Mouse (Mus musculus): ENCODE results near the gene Pygb.

Gene Pygb

DNA sequence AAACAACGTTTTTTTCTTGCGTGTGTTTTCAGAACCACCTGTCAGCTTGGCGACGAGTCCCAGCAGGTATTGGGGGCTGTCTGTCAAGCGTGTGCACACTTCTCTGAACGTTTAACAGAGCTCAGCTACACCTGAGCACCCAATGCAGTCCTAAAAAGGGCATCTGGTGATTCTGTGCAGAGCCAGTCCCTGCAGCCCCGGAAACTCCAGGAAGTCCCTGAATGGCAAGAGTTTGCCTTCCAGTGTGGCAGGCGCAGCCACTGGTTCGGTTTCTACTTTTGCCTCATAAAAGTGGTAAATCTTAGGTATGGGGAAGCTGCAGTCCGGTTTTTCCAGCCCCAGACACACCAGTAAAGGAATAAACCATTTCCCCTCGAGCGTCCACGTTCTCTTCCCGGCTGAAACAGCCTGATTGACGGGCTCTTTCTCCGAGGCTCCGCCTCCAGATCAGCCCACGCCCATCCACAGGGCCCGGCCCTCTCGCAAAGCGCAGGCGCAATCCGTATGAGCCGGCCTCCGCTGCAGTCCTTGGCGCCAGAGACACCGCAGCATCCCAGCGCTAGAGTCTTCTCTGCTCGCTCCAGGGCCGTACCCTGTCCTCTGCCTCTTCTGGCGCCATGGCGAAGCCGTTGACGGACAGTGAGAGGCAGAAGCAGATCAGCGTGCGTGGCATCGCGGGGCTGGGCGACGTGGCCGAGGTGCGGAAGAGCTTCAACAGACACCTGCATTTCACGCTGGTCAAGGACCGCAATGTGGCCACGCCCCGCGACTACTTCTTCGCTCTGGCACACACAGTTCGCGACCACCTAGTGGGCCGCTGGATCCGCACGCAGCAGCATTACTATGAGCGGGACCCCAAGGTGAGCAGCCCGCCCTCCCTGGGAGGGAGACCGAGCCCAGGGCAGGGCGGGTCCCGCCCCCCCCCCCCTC, at the start of gene Pygb:
Gene Pygb (plus strand): TSS at position 485 of the 930 bp plus-strand sequence.
- DNase-seq: peak; percentile 79 to 83

DNA sequence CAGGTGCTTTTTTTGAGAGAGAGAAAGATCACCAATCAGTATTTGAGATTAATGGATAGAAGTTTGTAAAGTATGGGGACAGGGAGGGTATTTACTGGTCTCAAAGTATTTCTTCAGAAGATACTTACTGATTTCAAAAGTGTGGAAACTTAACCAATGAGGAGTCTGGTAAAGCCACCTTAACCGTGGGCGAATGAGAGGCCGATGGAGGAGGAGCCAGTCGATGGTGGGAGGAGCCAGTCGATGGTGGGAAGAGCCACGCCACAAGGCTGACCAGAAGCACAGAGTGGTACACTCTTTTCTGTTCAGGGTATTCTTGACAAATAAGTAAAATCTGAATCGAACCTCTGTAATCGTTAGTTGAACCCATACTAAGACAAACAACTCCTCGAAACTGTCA, 48.7 kb upstream of the Pygb start:
- DNase-seq: no peak

DNA sequence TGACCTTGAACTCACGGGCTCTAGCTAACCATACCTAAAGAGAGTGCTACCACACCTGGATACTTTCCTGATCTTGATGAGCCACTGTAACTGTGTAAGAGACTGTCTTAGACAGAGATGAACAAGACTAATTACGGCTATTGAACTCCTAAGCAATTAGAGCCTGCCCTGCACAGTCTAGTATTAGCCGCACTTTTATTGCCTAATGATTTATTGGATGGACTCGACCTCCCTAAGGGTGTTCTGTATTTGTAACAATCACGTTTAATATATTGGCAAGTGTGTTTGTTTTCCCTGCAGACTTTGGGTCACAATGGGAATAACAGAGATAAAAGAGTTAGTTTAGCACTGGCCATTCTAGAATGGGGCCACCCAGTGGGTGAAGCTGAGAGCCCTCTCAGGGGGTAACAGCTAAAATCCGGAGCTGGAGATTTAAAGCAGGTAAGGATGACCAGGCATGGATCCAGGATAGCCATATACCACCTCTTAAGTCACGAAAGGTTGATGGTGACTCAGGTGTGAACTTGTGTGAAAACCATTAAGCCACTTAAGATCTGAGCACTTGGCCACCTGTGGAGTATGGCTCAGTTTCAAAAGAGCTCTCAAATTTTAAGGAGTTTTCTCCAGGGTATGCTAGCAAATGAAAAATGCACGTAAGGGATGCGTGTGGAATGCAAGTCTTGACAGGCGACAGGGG, 46.2 kb upstream of the Pygb start:
- DNase-seq: no peak

DNA sequence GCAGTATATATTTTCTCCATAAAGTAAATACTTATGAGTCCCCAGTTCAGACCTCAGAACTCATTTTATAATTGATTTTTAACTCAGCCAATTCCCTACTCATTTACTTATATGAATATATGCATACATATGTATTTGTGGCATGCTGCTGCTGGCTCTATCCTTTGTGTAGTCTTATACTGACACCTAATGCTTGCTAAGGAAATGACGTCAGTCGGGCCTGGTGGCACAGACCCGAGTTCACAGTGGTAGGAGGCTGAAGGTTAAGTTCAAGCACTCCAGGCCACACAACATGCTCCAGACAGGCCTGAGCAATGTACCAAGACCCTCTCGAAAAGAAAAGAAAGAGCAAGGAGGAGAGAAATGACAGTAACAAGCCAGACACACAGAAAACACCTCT, 45.1 kb upstream of the Pygb start:
- no peak for DNase-seq

DNA sequence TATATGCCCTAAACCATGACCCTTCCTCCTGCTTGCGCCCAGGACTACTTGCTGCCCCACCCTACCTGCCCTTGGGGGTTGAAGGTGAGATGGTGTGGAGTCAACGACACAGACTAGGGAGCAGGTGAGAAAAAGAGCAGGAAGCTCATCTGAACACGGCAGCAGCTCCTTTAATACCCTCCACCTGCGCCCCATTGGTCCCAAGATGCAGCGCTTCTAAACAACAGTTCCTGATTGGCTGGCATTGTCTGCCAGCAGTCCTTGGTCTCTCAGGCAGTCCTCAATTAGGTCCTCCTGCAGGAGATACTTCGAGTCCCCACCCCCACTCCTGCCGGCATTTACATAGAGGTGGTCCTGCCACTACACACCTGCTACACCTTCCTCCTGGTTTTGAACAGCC, 41.5 kb upstream of the Pygb start:
- DNase-seq: no peak

DNA sequence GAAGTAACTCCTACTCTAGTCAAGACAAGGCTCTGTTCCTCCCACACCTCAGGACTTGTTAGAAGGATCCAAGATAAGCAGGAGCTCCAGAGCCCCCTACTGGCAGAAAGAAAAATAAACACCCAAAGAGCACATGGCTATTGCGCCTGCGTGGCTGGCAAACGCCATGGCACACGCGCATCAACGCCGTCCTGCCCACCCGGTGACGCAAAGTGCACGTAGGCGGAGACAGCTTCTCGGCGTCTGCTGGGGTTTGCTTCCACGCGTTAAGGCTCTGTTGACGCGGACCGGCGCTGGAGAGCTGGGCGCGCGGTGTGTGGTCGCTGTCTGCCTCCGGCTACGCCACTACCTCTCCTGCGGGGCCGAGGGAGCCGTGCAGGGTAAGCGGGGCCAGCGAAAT, 37.7 kb upstream of the Pygb start, which contains the start of gene Entpd6:
Gene Entpd6 (plus strand): TSS at position 189 of the 400 bp plus-strand sequence.
- DNase-seq: peak; percentile 94 to 95

DNA sequence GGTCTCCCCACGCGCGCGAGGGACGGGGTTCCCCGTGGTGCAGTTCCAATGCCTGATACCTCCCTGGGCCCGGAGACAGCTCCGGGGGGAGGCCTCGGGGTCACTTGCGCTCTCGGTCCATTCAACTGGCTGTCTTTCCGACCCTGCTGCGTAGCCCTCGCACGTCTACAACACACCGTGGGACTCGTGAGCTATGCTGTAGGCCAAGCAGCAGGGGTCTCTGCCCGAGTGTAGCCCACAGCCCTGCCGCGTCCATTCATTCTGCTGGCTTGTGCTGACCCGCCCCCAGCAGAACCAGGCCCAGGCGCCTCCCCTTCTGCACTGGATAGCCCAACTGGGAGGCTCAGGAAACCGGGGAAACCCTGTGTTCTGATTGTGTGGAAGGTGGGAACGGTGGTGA, 37.3 kb upstream of the Pygb start:
- DNase-seq: no peak

DNA sequence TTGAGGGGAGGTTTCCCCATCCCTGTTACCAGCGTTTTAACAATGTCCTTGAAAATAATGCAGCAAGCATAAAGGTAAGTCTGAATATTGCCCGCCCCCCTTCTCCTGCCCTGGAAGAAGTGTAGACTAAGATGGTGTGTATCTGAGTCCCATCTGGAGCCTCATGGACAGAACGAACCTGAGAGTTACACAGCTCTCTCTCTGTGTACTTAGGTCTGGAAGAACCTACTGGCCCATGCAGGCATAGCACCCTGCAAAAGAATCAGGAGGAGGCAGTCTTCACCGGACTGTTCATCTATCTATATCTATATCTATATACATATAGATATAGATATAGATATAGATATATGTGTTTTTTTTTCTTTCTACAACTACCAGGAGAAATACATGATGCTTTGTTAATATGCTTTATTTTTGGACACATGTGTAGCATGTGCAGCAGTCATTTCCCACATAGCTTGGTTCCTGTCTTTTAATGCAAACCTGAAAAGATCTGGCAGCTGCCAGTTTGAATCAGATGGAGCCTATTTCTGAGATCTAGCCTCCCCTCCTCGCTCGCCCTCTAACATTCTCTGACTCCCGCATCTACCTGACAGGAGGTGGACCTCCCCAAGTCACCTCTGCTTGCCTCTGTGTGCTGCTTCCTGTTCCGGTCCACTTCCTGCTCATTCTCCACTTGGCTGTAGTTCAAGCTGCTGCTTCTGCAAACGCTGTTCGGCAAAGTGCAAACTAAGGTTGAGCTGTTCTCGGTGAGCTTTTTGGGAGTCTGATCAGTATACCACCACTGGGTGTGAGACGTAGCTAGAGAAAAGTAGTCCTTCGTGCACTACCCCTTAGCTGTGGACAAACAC, 36.2 kb upstream of the Pygb start:
- DNase-seq: peak; percentile 45 to 53

DNA sequence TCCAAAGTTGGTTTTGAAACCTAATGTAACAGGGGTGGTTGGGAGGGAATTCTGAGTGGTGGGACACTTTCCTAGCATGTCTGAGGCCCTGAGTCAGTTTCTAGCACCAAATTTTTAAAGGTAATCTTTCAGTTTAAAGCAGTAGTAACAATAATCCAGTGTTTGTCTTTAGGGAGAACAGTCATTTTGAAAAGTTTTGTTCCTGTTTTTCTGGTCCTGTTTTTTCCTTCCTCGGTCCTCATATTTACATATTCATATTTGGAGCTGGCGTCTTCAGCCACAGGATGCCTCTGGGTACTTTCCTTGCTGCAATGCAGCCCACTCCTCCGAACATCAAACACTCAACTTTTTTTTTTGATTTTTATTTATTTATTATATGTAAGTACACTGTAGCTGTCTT, 31.5 kb upstream of the Pygb start:
- no peak for DNase-seq

DNA sequence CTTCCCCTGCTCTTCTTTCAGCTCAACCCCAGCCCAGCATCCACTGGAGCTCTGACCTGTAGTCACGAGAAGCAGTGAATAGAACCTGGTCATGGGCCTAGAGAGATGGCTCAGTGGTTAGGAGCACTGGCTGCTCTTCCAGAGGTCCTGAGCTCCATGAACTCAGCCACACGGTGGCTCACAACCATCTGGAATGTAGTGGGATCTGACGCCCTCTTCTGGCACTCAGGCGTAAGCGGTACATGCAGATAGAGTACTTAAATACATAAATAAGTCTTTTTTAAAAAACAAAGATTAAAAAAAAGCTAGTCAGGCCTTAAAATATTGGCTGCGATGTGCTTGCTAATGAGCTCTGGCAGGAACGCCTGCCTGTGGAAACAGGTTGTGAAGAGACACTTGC, 25.1 kb upstream of the Pygb start:
- no peak for DNase-seq

DNA sequence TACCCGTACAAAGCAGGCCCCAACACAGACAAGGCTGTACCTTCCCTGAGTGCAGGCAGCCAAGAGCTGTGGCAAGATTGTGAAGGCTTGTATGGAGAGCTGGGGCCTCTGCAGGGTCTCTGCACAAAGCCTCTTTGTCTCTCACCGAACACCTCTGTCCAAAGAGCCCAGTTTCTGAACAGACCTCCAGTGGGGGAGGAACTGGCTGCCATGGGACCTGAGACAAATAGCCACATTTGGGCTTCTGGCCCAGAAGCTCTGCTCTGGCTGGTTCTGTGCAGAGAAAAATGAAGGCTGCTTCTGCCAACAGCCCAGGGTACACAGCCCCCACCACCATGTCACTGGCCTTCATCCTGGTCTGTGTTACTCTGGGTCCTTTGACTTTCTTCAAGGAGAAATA, 20.9 kb upstream of the Pygb start:
- DNase-seq: no peak

DNA sequence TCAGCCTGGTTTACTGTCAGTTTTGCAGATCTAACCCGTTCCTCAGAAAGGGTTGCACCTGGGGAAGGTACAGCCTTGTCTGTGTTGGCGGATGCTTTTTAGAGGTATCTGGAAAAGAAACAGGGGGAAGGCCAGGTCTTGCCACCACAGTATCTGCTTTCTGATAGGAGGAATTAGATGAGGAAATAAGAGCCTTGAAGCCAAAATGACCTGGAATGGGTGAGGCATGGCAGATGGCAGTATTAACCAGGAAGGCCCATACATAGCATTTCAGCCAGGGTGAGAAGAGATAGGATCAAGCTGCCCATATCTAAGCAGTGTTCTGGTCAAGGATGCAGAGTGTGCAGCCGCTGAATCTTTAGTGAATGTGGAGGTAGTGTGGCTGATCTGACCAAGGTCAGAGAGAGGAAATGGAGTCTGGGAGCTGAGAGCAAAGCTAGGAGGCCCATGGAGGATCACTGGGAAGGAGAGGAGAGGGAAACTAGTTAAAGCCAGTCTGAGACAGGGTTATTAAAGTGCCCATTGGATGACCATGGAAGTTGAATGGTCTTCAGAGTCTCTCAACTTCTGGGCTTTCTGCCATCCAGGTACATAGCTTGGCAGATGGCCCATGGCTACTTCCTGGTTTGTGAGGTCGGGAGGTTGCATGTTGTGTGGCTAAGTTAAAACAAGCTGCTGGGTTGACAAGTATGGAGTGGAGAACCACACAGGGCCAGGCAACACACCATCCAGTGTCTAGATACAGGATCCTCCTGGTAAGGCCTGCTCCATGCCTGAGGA, 20.3 kb upstream of the Pygb start:
- DNase-seq: peak; percentile 77 to 82

DNA sequence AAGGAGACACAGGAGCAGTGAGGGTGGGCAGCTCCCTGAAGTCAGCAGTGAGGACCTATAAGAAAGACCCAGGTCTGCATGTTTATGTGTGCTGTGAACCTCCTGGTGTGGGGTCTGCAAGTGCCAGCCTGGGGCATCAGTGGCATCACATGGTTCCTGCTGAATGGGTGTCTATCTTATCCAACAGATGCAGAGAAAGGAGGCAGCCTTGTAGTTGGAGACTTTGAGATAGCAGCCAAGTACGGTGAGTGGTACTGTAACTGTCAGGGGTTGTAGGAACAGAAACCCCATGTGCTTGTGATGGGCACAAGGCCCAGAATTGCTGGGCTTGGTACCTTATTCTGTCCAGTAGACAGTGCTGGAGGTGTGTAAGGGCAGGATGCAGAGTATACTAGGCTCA, 17.9 kb upstream of the Pygb start:
- DNase-seq: no peak

DNA sequence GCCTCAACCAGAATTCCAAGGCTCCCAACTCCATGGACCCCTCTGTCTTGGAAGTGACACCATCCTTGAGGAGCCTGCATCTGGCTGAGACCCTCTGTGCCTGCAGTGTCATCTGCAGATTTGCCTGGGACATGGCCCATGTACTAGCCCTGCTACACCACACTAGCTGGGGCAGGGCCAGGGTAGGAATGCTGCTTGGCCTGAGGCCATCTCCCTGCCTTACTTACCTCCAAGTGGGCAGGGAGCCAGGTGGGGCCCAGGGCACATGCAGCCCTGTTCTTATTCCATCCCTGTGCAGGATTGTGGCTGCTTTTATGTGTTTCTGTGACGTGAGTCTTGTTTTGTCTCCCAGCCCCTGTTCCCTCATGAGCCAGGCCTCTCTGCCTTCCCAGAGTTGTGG, 15.8 kb upstream of the Pygb start:
- peak; percentile 85 to 86 for DNase-seq

DNA sequence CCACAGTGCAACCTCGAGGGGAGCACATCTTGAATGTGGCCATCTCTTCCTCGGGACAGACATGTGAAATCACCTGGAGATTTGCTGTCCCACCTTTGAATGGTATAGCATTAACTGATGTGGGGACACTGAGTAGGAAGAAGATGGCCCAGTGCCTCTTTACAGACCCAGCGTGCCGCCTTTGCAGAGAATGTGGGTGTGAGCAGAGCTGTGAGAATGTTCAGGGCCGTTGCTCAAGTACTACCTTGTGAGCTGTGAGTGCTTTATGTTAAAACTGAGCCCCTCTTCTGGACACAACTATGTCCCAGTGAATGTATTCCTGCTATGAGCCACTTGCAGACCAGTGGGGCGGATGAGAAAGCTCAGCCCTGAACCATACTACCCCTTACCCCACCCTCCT, 15.4 kb upstream of the Pygb start:
- no peak for DNase-seq

DNA sequence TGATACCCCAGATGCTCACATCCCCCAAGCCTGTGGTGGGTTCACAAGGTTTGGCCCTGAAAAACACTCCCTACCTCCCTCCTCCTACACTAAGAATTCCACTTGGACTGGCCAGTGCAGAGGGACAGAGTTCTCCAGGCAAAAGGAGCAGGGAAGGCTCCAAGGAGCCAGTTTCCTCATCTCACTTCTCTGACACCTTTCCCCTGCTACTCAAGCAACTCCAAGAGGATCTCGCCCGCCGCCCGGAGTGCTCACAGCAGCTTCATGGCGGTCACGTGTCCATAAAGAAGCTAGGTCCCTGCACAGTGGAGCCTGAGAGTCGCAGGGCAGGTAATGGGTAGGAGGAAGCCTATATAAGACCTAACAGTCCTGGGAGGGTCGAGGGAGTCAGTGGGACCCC, 14.5 kb upstream of the Pygb start:
- DNase-seq: no peak

DNA sequence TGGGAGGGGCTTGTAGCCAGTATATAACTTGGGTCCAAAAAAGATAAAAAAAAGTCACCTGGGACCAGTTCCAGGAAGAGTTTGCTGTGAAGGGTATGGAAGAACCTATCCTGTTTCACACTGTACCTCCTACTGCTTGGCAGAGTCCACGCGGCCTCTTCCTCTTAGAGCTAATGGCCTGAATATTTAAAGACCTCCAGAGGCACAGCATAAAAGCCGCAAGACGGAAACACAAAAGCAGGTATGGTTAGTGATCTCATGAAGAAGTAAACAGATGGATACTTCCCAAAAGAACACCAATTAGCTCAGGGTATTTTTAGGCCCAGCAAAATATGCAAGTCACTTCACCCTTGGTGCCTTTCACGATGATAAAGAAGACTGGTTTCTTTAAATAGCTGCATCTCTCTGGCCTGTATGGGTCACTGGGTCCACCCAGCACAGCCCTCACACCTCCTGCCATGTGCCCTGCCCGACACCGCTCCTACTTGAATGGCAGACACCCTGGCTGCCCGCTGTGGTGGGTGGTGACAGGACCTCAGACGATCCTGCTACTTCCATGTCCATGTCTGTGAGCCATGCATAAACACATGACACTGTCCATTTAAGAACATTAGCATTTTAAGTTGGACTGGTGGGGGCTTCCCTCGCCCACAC, 13.9 kb upstream of the Pygb start:
- no peak for DNase-seq

DNA sequence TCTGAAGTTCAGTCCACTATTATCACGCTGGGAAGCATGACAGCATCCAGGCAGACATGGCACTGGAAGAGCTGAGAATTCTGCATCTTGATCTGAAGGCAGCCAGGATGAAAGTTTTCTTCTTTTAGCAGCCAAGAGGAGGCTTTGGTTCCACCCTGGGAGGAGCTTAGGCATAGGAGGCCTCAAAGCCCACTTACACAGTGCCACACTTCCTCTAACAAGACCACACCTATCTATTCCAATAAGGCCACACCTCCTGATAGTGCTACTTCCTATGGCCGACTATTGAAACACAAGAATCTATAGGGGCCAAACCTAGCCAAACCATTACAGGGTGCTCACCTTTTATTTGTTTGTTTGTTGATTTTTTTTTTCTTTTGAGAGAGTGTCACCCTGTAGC, 3.7 kb upstream of the Pygb start:
- DNase-seq: no peak

DNA sequence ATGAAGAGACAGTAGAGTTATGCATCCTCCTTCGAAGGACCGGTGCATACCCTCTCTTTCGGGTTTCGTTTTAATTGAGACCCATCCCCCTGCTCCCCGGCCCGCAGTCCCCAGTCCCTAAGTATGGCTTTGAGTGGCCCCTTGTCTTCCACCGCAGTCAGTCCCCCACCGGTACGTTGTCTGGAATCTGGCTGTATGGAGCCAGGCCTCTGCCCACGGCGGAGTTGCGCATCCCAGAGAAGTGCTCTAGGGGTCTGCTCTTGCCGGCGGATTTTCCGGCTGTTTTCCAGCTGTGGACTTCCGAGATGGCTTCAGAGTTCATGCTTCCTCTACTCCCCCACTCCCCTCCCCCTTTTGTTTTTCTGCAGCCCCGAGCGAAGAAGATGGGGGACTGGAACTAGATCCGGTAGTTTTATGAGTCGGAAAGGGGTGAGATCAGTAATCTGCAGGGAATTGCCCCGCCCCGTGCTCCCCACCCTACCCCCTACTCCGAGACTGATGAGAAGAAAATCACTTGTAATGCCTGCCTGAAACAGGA, 768 bp downstream of the Pygb start:
- DNase-seq: no peak

DNA sequence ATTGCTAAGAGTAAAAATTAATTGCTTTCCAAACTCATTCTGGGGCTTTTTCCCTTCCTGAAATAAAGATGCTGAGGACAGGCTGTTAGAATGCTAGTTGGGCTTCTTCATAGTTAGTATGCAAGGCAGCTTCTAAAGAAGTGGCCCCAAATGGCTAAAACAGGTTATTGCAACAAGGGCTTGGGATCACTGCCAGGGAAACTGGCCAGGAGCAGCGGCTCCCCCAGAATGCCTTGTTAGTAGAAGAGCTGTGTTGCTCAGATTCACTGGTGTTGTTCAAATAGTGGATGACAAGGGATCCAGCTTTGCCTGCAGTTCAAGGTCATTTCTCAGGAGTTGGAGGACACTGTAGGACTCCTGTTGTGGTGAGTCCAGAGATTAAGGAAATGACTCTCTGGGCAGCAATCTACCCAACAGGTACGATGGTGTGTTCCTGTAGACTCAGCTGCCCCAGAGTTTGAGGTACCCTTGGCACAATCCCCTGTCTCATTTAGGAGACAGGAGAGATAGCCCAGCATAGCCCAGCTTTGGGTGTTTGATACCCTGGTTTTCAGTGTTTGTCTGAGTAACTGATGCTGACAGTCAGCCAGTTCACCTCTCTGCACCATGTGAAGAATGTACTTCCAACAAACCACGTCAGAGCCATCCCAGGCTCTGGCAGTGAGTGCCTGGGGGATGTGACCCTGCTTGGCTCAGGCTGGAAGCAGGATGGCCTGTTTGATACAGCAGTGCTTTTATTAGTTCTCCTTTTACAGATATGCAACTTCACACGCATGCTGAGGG, 2.4 kb downstream of the Pygb start:
- DNase-seq: peak; percentile 70 to 80

DNA sequence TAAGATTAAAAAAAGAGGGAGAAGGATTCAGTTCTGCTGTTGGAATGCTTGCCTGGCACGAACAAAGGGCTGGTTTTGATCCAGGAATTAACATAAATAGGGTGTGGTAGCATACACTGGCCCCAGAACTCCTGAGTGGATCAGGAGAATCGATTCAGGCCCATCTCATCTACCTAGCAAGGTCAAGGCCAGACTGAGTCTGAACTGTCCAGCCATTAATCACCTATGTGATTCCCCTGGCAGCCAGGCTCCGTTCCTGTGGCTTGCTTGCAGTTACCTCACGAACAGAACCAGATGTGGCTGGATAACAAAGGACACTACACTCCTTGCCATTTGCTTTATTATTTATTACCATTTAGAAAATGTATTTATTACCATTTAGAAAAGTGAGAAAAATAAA, 6.8 kb downstream of the Pygb start:
- no peak for DNase-seq
